Comparison of ENCODE assay signal across 8 mouse cellular contexts in the genomic region with DNA sequence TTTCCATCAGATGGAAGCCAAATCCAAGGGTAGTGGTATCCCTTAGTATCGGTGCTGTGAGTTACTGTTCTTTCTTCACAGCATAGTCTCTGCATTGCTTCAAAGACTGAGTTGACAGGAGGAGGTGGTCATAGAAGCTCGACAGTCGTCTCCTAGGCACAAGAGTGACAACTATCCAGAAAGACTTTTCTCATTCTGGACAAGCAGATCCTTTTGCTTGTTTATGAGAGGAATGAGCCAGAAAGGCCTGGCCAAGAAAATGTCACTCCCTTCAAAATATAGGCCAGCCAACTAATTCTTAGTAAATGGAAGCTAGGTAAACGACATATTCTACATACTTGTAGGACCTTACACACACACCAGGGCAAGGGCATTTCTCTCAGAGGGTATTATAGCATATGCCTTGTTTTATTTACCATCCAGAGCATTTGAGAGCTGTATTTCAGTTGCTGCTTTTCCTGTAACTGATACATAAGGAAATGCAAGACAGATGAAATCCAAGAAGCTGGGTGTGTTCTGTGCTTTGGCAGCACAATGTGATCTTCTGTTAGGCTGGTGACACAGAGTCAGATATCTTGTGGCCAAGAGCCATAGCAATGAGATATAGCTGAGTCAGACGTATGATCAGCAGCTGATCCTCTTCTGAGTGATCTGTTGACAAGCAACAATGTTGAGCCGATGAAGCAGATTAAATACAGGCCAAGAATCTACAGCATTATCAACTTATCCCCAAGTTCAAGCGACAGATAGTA. TPM values are rescaled to one million over a fixed set of nuclear protein-coding genes. Genes with fewer than 3 reads are reported as not detected.
A peak's percentile ranks its signal among the peaks of the same experiment; 100 is the strongest.
DNase-seq lines count a peak whose midpoint lies in the region; ATAC-seq and TF ChIP-seq lines count a peak whose summit lies in the region.
"Had no signal": no experiment of that assay in that cellular context is flagged by ENCODE, and none has a peak within 500 bp of the region (broad histone marks: within the 10 kb centered on the region; RNA-seq: fewer than 3 reads in every experiment).

No protein-coding gene starts in this region.

- H3K4me3 ChIP-seq in myocyte = no peak overlapping the region
- H3K4me3 ChIP-seq in neural tube, embryonic 15.5 days (replicated peaks) = no peak overlapping the region

- no peaks in the 10 kb centered on the region for H3K4me1 ChIP-seq in neural tube, embryonic 15.5 days

- 86% methylated on average over 7 of the region's 7 CpGs for WGBS in neural tube, embryonic 15.5 days

- H3K9ac ChIP-seq in neural tube, embryonic 15.5 days (replicated peaks) = no peak overlapping the region

- TF ChIP-seq POLR2A in myocyte (IDR thresholded peaks at IDR 0.05; ENCODE audit: insufficient read length, low read depth) = no peak

- H3K27ac ChIP-seq in neural tube, embryonic 15.5 days (replicated peaks) = no peak overlapping the region

- H3K4me2 ChIP-seq in myocyte (ENCODE audit: low read depth) = peak overlapping the region; percentile 52
- no peak overlapping the region for H3K4me2 ChIP-seq in neural tube, embryonic 15.5 days

- no peaks in the 10 kb centered on the region for H3K27me3 ChIP-seq in myocyte (ENCODE audit: control insufficient read depth, insufficient read depth, insufficient read length)
- H3K27me3 ChIP-seq in neural tube, embryonic 15.5 days (replicated peaks) = no peaks in the 10 kb centered on the region

- DNase-seq in kidney, postnatal 10 days = peak; percentile 24
- DNase-seq in kidney, adult 18-20 months = no peak
- DNase-seq in Muller cell, postnatal 12 days (ENCODE audit: inconsistent ontology term) = peak; percentile 66
- DNase-seq in gastrocnemius, postnatal 14 days = peak; percentile 12
- DNase-seq in layer of hippocampus, adult 18-20 months (ENCODE audit: low spot score in 2 of 2) = no peak
- DNase-seq: adrenal gland, postnatal 10 days had no signal

- H3K79me2 ChIP-seq in myocyte (ENCODE audit: control insufficient read depth, insufficient read depth) = no peaks in the 10 kb centered on the region

- no peak overlapping the region for H3ac ChIP-seq in myocyte (ENCODE audit: control insufficient read depth, insufficient read length)

- ATAC-seq in neural tube, embryonic 15.5 days (ENCODE audit: low FRiP score) = no peak

- no peaks in the 10 kb centered on the region for H3K36me3 ChIP-seq in myocyte (ENCODE audit: control insufficient read depth, insufficient read depth)
- H3K36me3 ChIP-seq in neural tube, embryonic 15.5 days = no peaks in the 10 kb centered on the region

- intact Hi-C loops in gastrocnemius, postnatal 14 days (cut with DNase I; ENCODE audit: low total_unique reads) = no loop called here

- H3K9me3 ChIP-seq in neural tube, embryonic 15.5 days (replicated peaks) = no peaks in the 10 kb centered on the region

TF ChIP-seq in myocyte, 11 proteins besides CTCF, POLR2A, EP300 and RAD21:
- peak; percentile 32 for TF ChIP-seq USF1 (IDR thresholded peaks at IDR 0.05; ENCODE audit: low read depth)
- TF ChIP-seq TCF3 (IDR thresholded peaks at IDR 0.05; ENCODE audit: insufficient read length, low read depth) = peak; percentile 36
- TF ChIP-seq MYOD1 (IDR thresholded peaks at IDR 0.05; ENCODE audit: control insufficient read depth in 1 of 3, insufficient read length in 2 of 3, low read depth in 2 of 3) = peak; percentile 46 to 78 (median 50)
- no peak for TF ChIP-seq POLR2AphosphoS2 (IDR thresholded peaks at IDR 0.05; ENCODE audit: insufficient read length, low read depth)
- peak; percentile 82 for TF ChIP-seq CEBPB (IDR thresholded peaks at IDR 0.05; ENCODE audit: insufficient read depth, poor library complexity, severe bottlenecking)
- TF ChIP-seq MYOG (IDR thresholded peaks at IDR 0.05; ENCODE audit: control insufficient read depth in 1 of 3, insufficient read depth in 1 of 3, insufficient read length in 2 of 3, low read depth in 2 of 3) = peak in 1 of 3 experiments; percentile 34
- no peak for TF ChIP-seq REST (IDR thresholded peaks at IDR 0.05; ENCODE audit: insufficient read depth, insufficient read length)
- TF ChIP-seq MAX (IDR thresholded peaks at IDR 0.05; ENCODE audit: low read depth) = no peak
- peak; percentile 49 for TF ChIP-seq TCF12 (IDR thresholded peaks at IDR 0.05; ENCODE audit: insufficient read depth, poor library complexity, severe bottlenecking)
- no peak for TF ChIP-seq E2F4 (IDR thresholded peaks at IDR 0.05; ENCODE audit: insufficient read depth)

RNA-seq across cellular contexts. Expression of a gene that starts 35.6 kb away (rescaled TPM):
- total RNA-seq in gastrocnemius, postnatal 14 days (2021) = 10 to 100 TPM; 42.2 to 57.2 TPM
- polyA plus RNA-seq in myocyte (2012; fragmentation: generic; extraction: Trizol) = 19.7 TPM
- 1 to 10 TPM; 3.9 to 6.0 TPM for total RNA-seq in layer of hippocampus, adult 18-20 months (2021)
- 0.24 and 0.40 TPM in 2 replicates for polyA plus RNA-seq in neural tube, embryonic 15.5 days (2015; fragmentation: Nextera tagmentation; extraction: Ambion mirVana)

RNA-seq across cellular contexts. Expression of a gene that starts 59.2 kb away (rescaled TPM):
- not detected for total RNA-seq in gastrocnemius, postnatal 14 days (2021)
- polyA plus RNA-seq in myocyte (2012; fragmentation: generic; extraction: Trizol) = 0.23 TPM
- not detected for total RNA-seq in layer of hippocampus, adult 18-20 months (2021)
- polyA plus RNA-seq in neural tube, embryonic 15.5 days (2015; fragmentation: Nextera tagmentation; extraction: Ambion mirVana) = 0.09 and 0.47 TPM in 2 replicates

Comparison
In these comparisons a context has a peak if more than half of its experiments do, and no peak if none do; other contexts are left out.
1. DNase-seq: peak in kidney, postnatal 10 days (single experiment), Muller cell, postnatal 12 days (single experiment) and gastrocnemius, postnatal 14 days (single experiment); none in kidney, adult 18-20 months (single experiment) and layer of hippocampus, adult 18-20 months (0 of 2).
2. RNA of a gene that starts 35.6 kb away (total RNA-seq): 42.2 to 57.2 TPM in gastrocnemius, postnatal 14 days; 3.9 to 6.0 TPM in layer of hippocampus, adult 18-20 months; every median in the first group is over 4 times any median in the second.